Mouse (Mus musculus) cerebellum, adult 2 months (tissue): ENCODE results near the gene Gm17571.

ENCODE experiments used
- CTCF ChIP-seq: fragments of 200-500 bp; IDR thresholded peaks from 2 replicates; pipeline ENCODE4 v1.5.1; 2011; ENCODE audit warnings: low read depth, mild to moderate bottlenecking, control low read depth, low read length, moderate library complexity, borderline replicate concordance; ENCODE audit not compliant: insufficient read depth
- POLR2A ChIP-seq: fragments of 200-500 bp; IDR thresholded peaks from 2 replicates; pipeline ENCODE4 v1.6.1; 2011; ENCODE audit warnings: low read length, control low read depth, borderline replicate concordance; ENCODE audit not compliant: insufficient read depth

GRCm38 (mm10) chr9:13440911-13441310, 5.6 kb downstream of the Gm17571 start:
- no peak for TF ChIP-seq CTCF
- no peak for TF ChIP-seq POLR2A
